Mouse (Mus musculus) C2C12 (cell line): ENCODE data around the gene Enpp5. TPM values are rescaled to one million over a fixed set of nuclear protein-coding genes. Genes with fewer than 3 reads are reported as not detected.

Experiments used
- H3K27me3 ChIP-seq: one replicate; pipeline ENCODE4 v1.6.1; 2011; ENCODE audit not compliant: control insufficient read depth, insufficient read depth, insufficient read length
- H3K36me3 ChIP-seq: one replicate; pipeline ENCODE4 v1.6.1; 2011; ENCODE audit not compliant: control insufficient read depth, insufficient read depth
- H3K4me3 ChIP-seq: one replicate; pipeline ENCODE4 v1.5.1; 2011; ENCODE audit warnings: mild to moderate bottlenecking, control low read depth; ENCODE audit not compliant: poor library complexity, insufficient read depth, severe bottlenecking
- H3K79me2 ChIP-seq: one replicate; pipeline ENCODE4 v1.6.1; 2011; ENCODE audit not compliant: control insufficient read depth, insufficient read depth
- H3K79me3 ChIP-seq: one replicate; pipeline ENCODE4 v1.6.1; 2011; ENCODE audit warnings: low read depth, control low read depth
- H3ac ChIP-seq: one replicate; pipeline ENCODE3; 2011; ENCODE audit warnings: low read depth; ENCODE audit not compliant: control insufficient read depth, insufficient read length
- CEBPB ChIP-seq: IDR thresholded peaks from one replicate; pipeline ENCODE4 v1.6.1; 2011; ENCODE audit warnings: low read depth, mild to moderate bottlenecking, control low read depth, moderate library complexity
- CTCF ChIP-seq: IDR thresholded peaks from one replicate; pipeline ENCODE4 v1.5.1; 2011; ENCODE audit not compliant: control insufficient read depth, insufficient read depth, insufficient read length
- FOSL1 ChIP-seq: IDR thresholded peaks from one replicate; pipeline ENCODE4 v1.8.0; 2011; ENCODE audit warnings: mild to moderate bottlenecking, low read length; ENCODE audit not compliant: poor library complexity, insufficient read depth, severe bottlenecking
- MAX ChIP-seq: IDR thresholded peaks from one replicate; pipeline ENCODE4 v1.6.1; 2011; ENCODE audit warnings: mild to moderate bottlenecking, control low read depth
- MYOD1 ChIP-seq: IDR thresholded peaks from one replicate; pipeline ENCODE4 v1.6.1; 2011; ENCODE audit warnings: low read depth; ENCODE audit not compliant: control insufficient read depth, insufficient read length
- MYOG ChIP-seq: IDR thresholded peaks from one replicate; pipeline ENCODE4 v1.6.1; 2011; ENCODE audit not compliant: control insufficient read depth, insufficient read length; ENCODE audit errors: extremely low read depth
- USF1 ChIP-seq: IDR thresholded peaks from one replicate; pipeline ENCODE4 v1.6.1; 2011; ENCODE audit warnings: low read depth, mild to moderate bottlenecking, control low read depth, moderate library complexity
- polyA plus RNA-seq: library from polyadenylated mRNA; unstranded; fragments of >200 nt; fragmentation: generic; extraction: Trizol; gene quantifications from one replicate; pipeline ENCODE4 v1.2.1, GENCODE M21; 2012; ENCODE audit warnings: missing spikeins

The Enpp5 gene
- polyA plus RNA-seq, 1 experiment = 0.34 TPM

- peaks cover 4% of the 10 kb centered on the region for H3K27me3 ChIP-seq
- H3ac ChIP-seq = no peak overlapping the region
- H3K79me2 ChIP-seq = no peaks in the 10 kb centered on the region
- no peak overlapping the region for H3K4me3 ChIP-seq
- no peaks in the 10 kb centered on the region for H3K79me3 ChIP-seq
- H3K36me3 ChIP-seq = no peaks in the 10 kb centered on the region
- TF ChIP-seq FOSL1 = no peak
- TF ChIP-seq CEBPB = no peak
- TF ChIP-seq MAX = no peak
- no peak for TF ChIP-seq MYOD1
- no peak for TF ChIP-seq MYOG
- TF ChIP-seq CTCF = no peak
- no peak for TF ChIP-seq USF1
Observed at GRCm38 (mm10) chr17:44060781-44061180, 17.8 kb upstream of the Enpp5 start.

DNA sequence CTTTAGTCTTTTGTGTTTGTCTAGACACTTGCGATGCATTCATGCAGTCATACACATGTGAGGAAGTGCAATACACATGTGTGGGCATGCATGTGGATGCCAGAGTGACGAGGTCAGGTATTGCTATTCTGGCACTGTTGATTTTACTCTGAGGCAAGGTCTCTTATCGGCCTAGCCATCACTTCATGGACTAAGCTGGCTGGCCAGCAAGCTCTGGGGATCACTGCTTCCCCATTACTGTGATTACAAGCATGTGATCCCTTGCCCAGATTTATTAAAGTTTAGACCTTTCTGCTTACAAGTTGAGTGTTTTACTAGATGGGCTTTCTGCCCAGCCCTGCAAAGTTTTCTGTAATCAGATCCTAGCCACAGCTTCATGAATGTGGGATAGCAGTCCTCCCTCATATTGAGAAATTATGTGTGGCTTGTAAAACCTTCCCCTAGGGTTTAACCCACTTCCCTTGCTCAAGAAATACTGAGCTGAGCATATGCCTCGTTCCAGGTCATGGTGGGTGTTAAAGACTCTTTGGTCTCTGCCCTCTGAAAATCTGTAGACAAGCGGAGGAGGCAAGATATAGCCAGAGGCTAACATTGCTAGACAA is 17.2 kb upstream of the Enpp5 start:
- TF ChIP-seq CEBPB (no peak), CTCF (no peak), FOSL1 (no peak), USF1 (no peak), MYOD1 (no peak), MYOG (no peak), MAX (no peak)
- Histone ChIP-seq H3K4me3 (no peak overlapping the region), H3K27me3 (peaks cover 4% of the 10 kb centered on the region), H3K36me3 (no peaks in the 10 kb centered on the region), H3K79me3 (no peaks in the 10 kb centered on the region), H3ac (no peak overlapping the region), H3K79me2 (no peaks in the 10 kb centered on the region)

DNA sequence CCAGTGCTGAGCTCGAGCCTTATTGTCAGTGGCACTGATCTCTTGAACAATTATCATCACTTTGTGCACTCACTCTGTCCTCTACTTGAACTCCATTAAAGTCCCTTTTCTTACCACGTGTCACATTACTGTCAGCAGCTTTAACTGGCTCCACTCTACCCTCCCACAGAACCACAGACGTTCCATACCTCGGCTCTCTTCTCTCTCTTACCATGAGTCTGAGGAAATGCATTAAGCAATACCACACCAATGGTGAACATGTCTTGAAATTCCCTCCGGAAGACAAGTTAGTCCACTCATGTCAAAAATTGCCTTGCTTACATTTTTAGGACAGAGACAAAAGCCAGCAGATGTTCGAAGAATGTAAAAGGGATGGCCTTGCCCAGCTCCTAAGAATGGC is 9.7 kb upstream of the Enpp5 start:
- no peaks in the 10 kb centered on the region for H3K79me2 ChIP-seq
- no peaks in the 10 kb centered on the region for H3K79me3 ChIP-seq
- no peak overlapping the region for H3ac ChIP-seq
- H3K36me3 ChIP-seq = no peaks in the 10 kb centered on the region
- TF ChIP-seq FOSL1 (no peak), USF1 (no peak)
- H3K27me3 ChIP-seq = no peaks in the 10 kb centered on the region
- H3K4me3 ChIP-seq = no peak overlapping the region

DNA sequence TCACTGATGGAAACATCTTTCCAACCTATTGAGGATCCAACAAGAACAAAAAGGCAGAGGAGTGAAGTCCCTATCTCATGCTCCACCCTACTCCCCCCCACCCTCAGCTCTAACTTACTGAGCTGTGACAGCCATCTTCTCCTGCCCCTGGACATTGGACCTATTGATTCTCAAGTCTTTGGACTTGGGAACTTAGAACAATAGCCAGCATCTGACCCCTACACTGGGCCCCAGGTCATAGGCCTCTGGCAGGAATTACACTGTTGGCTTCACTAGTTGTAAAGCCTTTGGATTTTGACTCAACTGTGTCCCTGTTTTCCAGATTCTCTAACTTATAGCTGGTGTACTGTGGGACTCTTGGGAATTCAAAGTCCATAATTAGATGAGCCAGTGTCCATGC is 6.9 kb upstream of the Enpp5 start:
- Histone ChIP-seq H3ac (no peak overlapping the region), H3K79me3 (no peaks in the 10 kb centered on the region), H3K27me3 (no peaks in the 10 kb centered on the region), H3K36me3 (no peaks in the 10 kb centered on the region), H3K79me2 (no peaks in the 10 kb centered on the region), H3K4me3 (no peak overlapping the region)
- no peak for TF ChIP-seq MYOG
- no peak for TF ChIP-seq MAX

GRCm38 (mm10) chr17:44075601-44076000 is 3.0 kb upstream of the Enpp5 start:
- no peaks in the 10 kb centered on the region for H3K79me2 ChIP-seq
- no peaks in the 10 kb centered on the region for H3K36me3 ChIP-seq
- H3K4me3 ChIP-seq = no peak overlapping the region
- no peaks in the 10 kb centered on the region for H3K79me3 ChIP-seq
- H3K27me3 ChIP-seq = peaks cover 3% of the 10 kb centered on the region
- H3ac ChIP-seq = no peak overlapping the region
- no peak for TF ChIP-seq CEBPB
- no peak for TF ChIP-seq MAX
- TF ChIP-seq FOSL1 = no peak
- TF ChIP-seq CTCF = no peak
- TF ChIP-seq USF1 = no peak
- TF ChIP-seq MYOD1 = no peak
- no peak for TF ChIP-seq MYOG

- no peak for TF ChIP-seq MAX
- TF ChIP-seq CEBPB = no peak
- no peak for TF ChIP-seq CTCF
- TF ChIP-seq MYOG = no peak
- TF ChIP-seq FOSL1 = no peak
- TF ChIP-seq USF1 = no peak
- no peak for TF ChIP-seq MYOD1
- Histone ChIP-seq H3K79me2 (no peaks in the 10 kb centered on the region), H3K4me3 (no peak overlapping the region), H3K36me3 (no peaks in the 10 kb centered on the region), H3K27me3 (peaks cover 4% of the 10 kb centered on the region), H3K79me3 (no peaks in the 10 kb centered on the region), H3ac (no peak overlapping the region)
Observed at GRCm38 (mm10) chr17:44076051-44076680, 2.4 kb upstream of the Enpp5 start.
